Mouse (Mus musculus) forebrain, embryonic 10.5 days (tissue): ENCODE measurements around the gene Map3k5. TPM values are rescaled to one million over a fixed set of nuclear protein-coding genes. Genes with fewer than 3 reads are reported as not detected.

Experiments
- DNase-seq: peaks from one replicate; pipeline ENCODE4 v3.0.0-alpha.2; 2017; ENCODE audit warnings: low spot score; ENCODE audit errors: extremely low spot score
- H3K27ac ChIP-seq: fragments of 300-500 bp; sonication (generic); 2 replicates; pipeline ENCODE4 v1.5.1; 2016; ENCODE audit warnings: mild to moderate bottlenecking
- H3K27me3 ChIP-seq: fragments of 300-500 bp; sonication (generic); 2 replicates; pipeline ENCODE4 v1.6.1; 2016; ENCODE audit warnings: mild to moderate bottlenecking; ENCODE audit not compliant: poor library complexity, severe bottlenecking
- H3K36me3 ChIP-seq: fragments of 300-500 bp; sonication (generic); replicated peaks from 2 replicates; pipeline ENCODE4 v1.6.1; 2016; ENCODE audit warnings: mild to moderate bottlenecking, moderate library complexity
- H3K4me1 ChIP-seq: fragments of 300-500 bp; sonication (generic); 2 replicates; pipeline ENCODE4 v1.6.1; 2016
- H3K4me3 ChIP-seq: fragments of 300-500 bp; sonication (generic); 2 replicates; pipeline ENCODE4 v1.5.1; 2016; ENCODE audit warnings: mild to moderate bottlenecking, moderate library complexity
- H3K9me3 ChIP-seq: fragments of 300-500 bp; sonication (generic); 2 replicates; pipeline ENCODE4 v1.6.1; 2016; ENCODE audit warnings: mild to moderate bottlenecking, moderate library complexity
- WGBS: fragments of 180-500 bp; shearing (Covaris S2); methylation state at CpG from one replicate; pipeline ENCODE4 v1.1.7; 2016; 5-methylcytosine and 5-hydroxymethylcytosine counted together
- polyA plus RNA-seq: library from polyadenylated mRNA; unstranded; fragments of >200 nt; fragmentation: Nextera tagmentation; extraction: Ambion mirVana; gene quantifications from 2 replicates; pipeline ENCODE4 v1.2.1, GENCODE M21; 2016

Gene Map3k5
- polyA plus RNA-seq, 1 experiment from 2014 or later: 0.42 TPM

DNA sequence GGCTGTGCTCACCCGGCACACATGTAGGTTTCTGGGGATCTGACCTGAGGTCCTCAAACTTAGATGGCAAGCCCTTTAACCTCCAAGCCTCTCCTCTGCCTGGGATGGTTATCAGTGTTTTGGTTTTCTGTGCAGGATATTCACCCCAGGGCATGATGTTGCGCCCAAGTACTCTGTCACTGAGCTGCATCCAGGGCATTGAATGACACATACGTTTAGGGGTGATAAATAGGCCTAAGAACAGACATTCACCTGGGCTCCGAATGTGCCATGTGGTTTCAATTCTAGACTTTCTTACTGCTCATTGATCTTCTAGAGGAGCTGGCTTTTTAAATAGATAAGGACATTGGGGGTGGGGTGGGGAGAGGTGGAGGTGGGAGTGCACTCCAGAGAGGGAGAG lies 70.5 kb downstream of the Map3k5 start:
- Histone ChIP-seq H3K27me3 (no peaks in the 10 kb centered on the region), H3K4me3 (no peak overlapping the region), H3K36me3 (no peaks in the 10 kb centered on the region), H3K9me3 (no peaks in the 10 kb centered on the region), H3K4me1 (peaks cover 37% of the 10 kb centered on the region), H3K27ac (no peak overlapping the region)
- DNase-seq: no peak
- WGBS: 77% methylated on average over 4 of the region's 4 CpGs

DNA sequence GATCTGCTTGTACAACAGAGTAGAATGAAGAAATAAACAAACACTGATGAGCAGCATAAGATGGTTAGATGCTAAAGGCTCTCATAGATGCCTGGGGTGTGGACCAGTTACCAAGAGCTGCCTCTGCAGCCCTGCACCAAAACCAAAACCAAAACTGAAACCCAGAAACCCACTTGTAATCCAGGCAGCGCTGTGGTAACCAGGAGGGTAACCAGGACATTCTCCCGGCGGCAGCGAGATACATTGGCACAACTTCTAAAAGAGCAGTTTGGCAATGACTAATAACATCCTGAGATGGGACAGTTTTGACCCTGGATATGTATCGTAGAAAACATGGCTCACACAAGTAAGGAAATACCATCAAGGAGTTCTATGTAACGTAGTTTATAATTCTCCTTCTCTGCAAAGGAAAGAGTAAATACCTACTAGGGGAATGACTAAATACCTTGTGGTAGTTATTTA lies 71.2 kb downstream of the Map3k5 start:
- no peak for DNase-seq
- Histone ChIP-seq H3K4me3 (no peak overlapping the region), H3K27me3 (no peaks in the 10 kb centered on the region), H3K4me1 (peaks cover 35% of the 10 kb centered on the region), H3K36me3 (no peaks in the 10 kb centered on the region), H3K27ac (no peak overlapping the region), H3K9me3 (no peaks in the 10 kb centered on the region)
- WGBS: 90% methylated on average over 6 of the region's 6 CpGs

DNA sequence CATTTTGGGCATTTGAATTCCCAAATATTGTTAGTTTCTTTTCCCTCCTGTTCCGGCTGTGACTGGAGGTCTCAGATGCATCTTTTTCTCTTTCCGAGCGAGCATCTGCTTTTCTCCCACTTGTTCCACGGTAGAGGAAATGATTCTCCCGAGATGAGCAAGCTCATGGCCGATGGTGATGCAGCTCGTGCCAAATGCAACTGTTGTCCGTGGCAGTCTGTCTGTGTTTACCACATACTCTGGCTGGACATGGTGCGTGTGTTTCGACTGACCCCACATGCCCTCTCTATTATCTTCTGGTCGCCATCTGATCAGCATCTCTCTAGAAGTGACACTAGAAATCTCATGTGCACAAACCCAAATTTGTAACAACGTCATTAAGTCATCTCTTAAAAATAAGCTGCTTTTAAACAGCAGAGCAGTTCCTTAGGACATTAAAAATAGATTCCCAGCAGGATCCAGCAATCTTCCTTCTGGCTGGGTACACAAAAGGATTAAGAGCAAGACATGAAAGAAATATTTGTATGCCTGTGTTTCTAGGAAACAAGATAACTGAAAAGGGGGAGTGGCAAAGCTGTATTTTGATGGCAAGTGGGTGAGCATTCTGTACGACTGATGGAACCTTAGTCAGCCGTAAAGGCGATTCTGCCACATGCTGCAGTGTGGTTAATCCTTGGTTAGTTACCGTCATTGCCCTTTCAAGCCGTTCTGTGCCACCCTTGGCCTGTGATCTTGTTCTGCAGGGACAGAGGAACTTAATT lies 72.2 kb downstream of the Map3k5 start:
- DNase-seq: no peak
- Histone ChIP-seq H3K27me3 (no peaks in the 10 kb centered on the region), H3K27ac (no peak overlapping the region), H3K9me3 (no peaks in the 10 kb centered on the region), H3K36me3 (no peaks in the 10 kb centered on the region), H3K4me3 (no peak overlapping the region), H3K4me1 (peaks cover 25% of the 10 kb centered on the region)
- WGBS: 66% methylated on average over 17 of the region's 17 CpGs

DNA sequence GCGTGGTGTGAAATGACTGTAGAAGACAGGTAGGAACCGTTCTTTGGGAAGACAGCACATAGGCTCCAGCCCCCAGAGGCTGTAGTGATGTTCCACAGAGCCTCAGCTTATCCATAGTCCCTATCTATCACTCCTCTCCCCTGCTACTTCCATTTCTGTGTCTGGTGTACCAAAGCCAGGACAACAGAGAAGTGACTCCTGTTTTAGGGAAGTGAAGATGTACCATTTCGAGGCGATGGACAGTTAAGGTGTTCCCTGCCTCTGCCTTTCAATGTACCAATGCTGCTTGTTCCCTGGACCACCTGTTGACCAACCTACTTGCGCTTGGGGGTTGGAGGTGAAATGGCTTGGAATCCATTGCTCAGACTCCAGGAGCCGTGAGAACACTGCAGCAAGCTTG lies 75.0 kb downstream of the Map3k5 start:
- Histone ChIP-seq H3K9me3 (no peaks in the 10 kb centered on the region), H3K36me3 (no peaks in the 10 kb centered on the region), H3K4me3 (no peak overlapping the region), H3K27ac (no peak overlapping the region), H3K4me1 (peaks cover 8% of the 10 kb centered on the region), H3K27me3 (no peaks in the 10 kb centered on the region)
- 96% methylated on average over 6 of the region's 6 CpGs for WGBS
- DNase-seq: no peak

DNA sequence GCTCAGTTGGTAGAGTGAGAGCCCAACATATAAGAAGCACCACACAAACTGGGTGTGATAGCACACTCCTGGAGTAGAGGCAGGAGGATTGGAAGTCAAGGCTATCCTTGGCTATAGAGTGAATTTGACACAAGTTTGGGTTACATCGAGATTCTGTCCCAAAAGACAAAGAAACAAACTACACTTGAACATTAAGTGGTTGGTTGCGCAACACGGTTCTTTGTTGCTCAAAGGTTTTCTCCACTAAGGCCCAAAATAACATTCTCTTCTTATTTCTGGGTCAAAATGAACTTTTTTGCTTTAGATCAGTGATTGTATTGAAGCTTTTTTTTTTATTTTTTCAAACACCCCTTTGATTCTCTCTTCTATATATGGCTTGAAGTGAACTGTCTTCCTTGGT lies 75.7 kb downstream of the Map3k5 start:
- H3K4me1 ChIP-seq: peaks cover 8% of the 10 kb centered on the region
- H3K27ac ChIP-seq: no peak overlapping the region
- 93% methylated on average over 3 of the region's 3 CpGs for WGBS
- H3K9me3 ChIP-seq: peaks cover 2% of the 10 kb centered on the region; the same call in 1 of the 2 replicates
- H3K27me3 ChIP-seq: no peaks in the 10 kb centered on the region
- no peak for DNase-seq
- H3K36me3 ChIP-seq: no peaks in the 10 kb centered on the region
- H3K4me3 ChIP-seq: no peak overlapping the region

DNA sequence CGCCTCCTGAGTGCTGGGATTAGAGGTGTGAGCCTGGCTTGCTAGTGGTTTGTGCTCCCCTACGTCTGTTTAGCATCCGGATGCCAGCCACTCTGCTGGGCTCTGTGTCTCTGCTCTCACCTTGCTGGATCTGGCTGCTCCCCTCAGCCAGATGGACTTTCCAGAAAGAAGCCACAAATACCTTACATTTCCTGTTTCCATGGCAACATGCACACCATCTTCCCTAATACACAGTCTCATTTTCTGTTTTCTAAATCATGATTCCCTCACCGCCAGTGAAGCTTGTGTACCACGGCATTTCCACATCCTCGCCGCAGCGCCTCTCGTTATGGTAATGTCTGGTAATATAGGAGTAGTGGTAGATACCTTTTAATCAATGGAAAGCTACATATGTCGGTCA lies 84.1 kb downstream of the Map3k5 start:
- Histone ChIP-seq H3K4me3 (no peak overlapping the region), H3K4me1 (peaks cover 16% of the 10 kb centered on the region), H3K36me3 (no peaks in the 10 kb centered on the region), H3K27ac (no peak overlapping the region), H3K9me3 (peaks cover 17% of the 10 kb centered on the region; the same call in 1 of the 2 replicates), H3K27me3 (no peaks in the 10 kb centered on the region)
- WGBS: 97% methylated on average over 10 of the region's 10 CpGs
- DNase-seq: no peak

DNA sequence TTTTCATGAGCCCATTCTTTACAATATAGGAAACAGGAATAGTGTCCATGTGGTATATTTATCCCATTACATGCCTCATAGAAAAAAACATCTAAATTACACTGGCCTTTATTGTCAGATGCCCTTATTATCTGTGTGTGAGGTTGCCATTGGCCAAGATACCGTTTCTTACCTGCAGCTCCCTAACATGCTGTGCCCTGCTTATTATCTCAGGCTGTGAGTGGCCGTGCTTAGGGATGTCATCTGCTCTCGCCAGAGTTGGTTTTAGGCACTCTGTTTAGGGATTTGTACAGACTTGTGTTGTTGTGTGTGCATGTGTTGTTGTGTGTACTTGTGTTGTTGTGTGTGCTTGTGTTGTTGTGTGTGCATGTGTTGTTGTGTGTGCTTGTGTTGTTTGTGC lies 84.5 kb downstream of the Map3k5 start:
- H3K36me3 ChIP-seq: no peaks in the 10 kb centered on the region
- WGBS: 89% methylated on average over 3 of the region's 3 CpGs
- no peak overlapping the region for H3K4me3 ChIP-seq
- peaks cover 18% of the 10 kb centered on the region for H3K4me1 ChIP-seq
- H3K27ac ChIP-seq: no peak overlapping the region
- peaks cover 17% of the 10 kb centered on the region; the same call in 1 of the 2 replicates for H3K9me3 ChIP-seq
- no peaks in the 10 kb centered on the region for H3K27me3 ChIP-seq
- no peak for DNase-seq

DNA sequence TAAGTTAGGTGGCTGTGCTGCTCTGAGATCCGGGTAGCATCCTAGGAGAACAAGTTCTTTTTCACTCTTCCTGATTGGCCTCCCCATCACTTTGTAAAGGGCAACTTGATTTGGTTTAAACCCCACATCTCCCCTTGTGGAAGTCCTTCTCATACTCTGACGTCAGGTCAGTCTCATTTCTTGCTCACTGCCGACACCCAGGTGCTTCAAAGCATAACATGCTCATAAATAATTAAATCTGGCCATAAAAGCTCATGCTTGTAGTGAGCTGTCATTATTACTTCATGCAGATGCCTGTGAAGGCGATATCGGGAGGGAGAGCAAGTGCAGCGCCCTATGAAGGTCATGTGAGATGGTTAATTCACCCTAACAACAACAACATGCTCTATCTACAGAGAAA lies 87.0 kb downstream of the Map3k5 start:
- Histone ChIP-seq H3K9me3 (peaks cover 15% of the 10 kb centered on the region; the same call in 1 of the 2 replicates), H3K4me3 (no peak overlapping the region), H3K27me3 (no peaks in the 10 kb centered on the region), H3K36me3 (no peaks in the 10 kb centered on the region), H3K27ac (no peak overlapping the region), H3K4me1 (peaks cover 18% of the 10 kb centered on the region)
- WGBS: 91% methylated on average over 6 of the region's 6 CpGs
- DNase-seq: no peak

DNA sequence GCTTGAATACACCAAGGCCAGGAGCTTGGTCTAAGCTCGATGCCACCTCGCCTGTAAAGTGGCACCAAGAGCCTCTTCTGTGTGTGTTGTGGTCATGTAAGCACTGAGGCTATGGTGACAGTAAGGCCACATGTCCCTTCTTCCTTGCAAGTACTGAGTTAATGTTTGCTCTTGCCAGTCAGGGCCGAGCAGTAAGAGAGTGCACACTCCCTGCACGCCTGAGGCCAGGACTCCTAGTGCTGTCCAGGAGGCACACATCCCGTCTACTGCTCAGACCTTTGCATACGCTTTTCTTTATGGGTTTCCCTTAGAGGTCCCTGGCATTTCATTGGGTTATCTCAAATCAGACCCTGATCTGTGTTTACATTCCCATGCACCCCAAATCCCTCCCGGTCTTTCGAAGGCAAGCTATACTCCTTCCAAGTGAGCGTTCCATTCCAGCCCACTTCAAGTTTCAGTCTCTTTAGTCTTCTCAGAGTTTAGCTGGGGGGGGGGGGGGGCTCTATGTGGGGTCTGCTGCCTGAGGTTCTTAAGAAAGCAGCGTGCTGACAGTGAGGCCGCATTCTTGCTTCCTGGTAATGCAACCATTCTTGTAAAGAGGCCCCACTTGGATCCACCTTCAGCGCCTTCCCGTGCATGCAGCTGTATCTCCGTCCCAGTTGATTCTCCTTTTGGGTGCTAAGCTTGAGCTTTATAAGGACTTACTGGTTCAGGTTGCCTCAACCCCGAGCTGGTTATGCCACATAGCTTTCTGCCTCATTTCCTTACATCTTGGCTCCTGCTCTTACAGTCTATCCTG lies 87.6 kb downstream of the Map3k5 start:
- H3K4me1 ChIP-seq: peaks cover 18% of the 10 kb centered on the region
- 89% methylated on average over 15 of the region's 15 CpGs for WGBS
- DNase-seq: no peak

DNA sequence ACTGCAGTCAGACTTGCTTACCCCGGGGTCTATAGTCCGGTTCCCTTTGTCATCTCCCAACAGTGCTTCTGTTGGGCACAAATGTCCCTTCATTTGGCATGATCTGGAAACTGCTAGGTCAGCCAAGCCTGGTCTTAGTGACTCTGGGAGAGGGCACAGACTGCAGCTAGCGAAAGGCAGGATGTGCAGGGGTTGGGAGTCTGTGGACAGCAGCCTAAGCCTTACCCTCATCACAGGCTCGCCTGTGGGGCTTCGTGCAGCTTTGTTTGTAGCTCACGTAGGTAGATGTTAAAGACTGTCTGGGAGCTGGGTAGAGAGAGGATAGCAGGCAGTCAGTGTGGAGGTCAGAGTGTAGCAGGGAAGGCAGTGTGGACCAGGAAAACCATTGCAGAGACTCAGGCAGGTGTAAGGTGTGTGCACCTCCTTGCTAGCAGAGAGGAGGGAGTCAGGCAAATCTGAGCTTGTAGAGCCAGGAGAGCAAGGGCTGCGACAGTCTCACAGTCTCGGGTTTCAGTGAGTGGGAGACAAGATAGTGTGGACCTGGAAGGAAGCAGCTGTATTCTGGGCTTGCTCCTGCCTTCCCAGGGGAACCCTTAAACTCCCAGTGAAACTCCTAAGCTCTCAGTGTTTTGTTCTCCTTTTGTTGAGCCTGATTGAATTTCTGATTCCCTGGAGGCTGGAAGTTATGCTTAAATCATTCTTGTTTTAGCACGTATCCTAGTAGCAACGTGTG lies 88.5 kb downstream of the Map3k5 start:
- no peak for DNase-seq
- Histone ChIP-seq H3K9me3 (peaks cover 7% of the 10 kb centered on the region; the same call in 1 of the 2 replicates), H3K4me3 (no peak overlapping the region), H3K4me1 (peaks cover 18% of the 10 kb centered on the region), H3K27me3 (no peaks in the 10 kb centered on the region), H3K27ac (peak overlapping the region; percentile 48; the same call in 1 of the 2 replicates), H3K36me3 (no peaks in the 10 kb centered on the region)
- WGBS: 65% methylated on average over 10 of the region's 10 CpGs

More for the DNA sequence above, 87.6 kb downstream of the Map3k5 start:
- Histone ChIP-seq H3K9me3 (peaks cover 10% of the 10 kb centered on the region; the same call in 1 of the 2 replicates), H3K27me3 (no peaks in the 10 kb centered on the region), H3K4me3 (no peak overlapping the region), H3K36me3 (no peaks in the 10 kb centered on the region), H3K27ac (no peak overlapping the region)

DNA sequence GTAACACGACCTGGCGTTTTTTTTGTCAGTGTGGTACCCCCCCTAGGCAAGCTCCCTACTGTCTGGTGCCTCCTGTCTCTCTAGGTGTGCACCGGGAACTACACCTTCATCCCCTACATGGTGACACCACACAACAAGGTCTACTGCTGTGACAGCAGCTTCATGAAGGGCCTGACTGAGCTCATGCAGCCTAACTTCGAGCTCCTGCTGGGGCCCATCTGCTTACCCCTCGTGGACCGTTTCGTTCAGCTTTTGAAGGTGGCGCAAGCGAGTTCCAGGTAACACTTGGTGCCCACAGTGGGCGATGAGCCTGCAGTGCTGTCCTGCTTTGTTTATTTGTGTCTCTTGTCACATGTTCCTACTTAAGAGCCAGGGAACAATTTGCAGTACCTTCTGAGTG lies 89.3 kb downstream of the Map3k5 start:
- Histone ChIP-seq H3K4me1 (peaks cover 18% of the 10 kb centered on the region), H3K27ac (no peak overlapping the region), H3K9me3 (no peaks in the 10 kb centered on the region), H3K27me3 (no peaks in the 10 kb centered on the region), H3K4me3 (no peak overlapping the region), H3K36me3 (no peaks in the 10 kb centered on the region)
- WGBS: 82% methylated on average over 10 of the region's 10 CpGs
- DNase-seq: no peak

DNA sequence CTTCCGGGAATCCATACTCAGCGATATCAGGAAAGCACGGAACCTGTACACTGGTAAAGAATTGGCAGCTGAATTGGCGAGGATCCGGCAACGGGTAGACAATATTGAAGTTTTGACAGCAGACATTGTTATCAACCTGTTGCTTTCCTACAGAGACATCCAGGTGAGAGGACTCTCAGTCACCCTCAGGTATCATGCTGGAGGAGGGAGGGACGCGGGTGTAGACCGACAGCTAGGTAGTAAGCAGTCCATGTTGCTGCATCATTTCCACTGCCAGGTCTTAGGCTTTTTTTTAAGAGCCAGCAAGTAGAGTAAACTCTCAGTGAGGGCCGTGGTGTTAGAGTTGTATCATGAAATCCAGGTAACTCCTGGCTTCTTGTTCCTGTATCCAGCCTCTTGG lies 90.6 kb downstream of the Map3k5 start:
- H3K27me3 ChIP-seq: no peaks in the 10 kb centered on the region
- no peaks in the 10 kb centered on the region for H3K9me3 ChIP-seq
- no peak for DNase-seq
- no peak overlapping the region for H3K27ac ChIP-seq
- 95% methylated on average over 10 of the region's 10 CpGs for WGBS
- H3K4me3 ChIP-seq: no peak overlapping the region
- peaks cover 18% of the 10 kb centered on the region for H3K4me1 ChIP-seq
- no peaks in the 10 kb centered on the region for H3K36me3 ChIP-seq
